Mouse (Mus musculus): Measurements from ENCODE around the gene Ins2.

DNA sequence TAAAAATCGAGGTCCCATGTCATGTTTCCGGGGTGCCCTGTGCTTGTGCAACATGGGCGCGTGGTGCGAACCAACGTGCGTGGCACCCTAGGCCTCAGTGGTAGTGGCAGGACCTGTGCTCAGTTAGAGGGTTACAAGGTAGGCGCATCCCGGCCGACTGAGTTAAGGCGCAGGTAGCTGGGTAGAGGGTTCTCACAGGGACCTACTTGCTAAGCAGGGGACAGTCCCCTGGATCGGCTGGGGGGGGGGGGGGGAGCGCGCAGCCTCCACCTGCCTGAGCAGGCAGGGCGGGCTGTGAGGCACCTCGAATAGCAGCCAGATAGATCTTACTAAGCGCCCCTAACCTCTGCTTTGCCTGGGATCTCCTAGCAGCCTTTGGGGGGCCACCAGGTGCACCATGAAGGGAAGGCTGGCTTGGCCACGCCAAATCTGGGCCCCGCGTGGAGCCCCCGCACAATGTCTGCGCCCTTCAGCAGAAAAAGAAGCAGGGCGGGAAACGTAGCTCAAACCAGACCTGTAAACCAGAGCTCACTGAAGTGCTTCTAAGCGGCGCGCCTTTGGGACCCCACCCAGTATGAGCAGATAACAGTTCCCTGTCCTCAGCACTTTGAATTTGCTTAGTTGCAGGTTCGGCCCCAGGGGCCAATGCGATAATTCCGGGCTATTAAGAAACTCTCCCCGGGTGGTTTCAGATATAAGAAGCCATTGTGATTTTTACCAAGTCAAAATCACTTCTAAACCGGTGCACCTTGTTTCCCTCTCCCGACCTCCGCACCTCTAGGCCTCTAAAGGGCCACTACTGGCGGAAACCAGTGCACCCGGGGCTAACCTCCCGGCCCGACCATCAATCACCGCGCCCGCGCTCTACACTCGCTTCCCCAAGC is 83.2 kb downstream of the Ins2 start:
- TF ChIP-seq MAFK (IDR thresholded peaks at IDR 0.05; ENCODE audit: insufficient read depth, low read depth, low read length) = no peak
- no peak for TF ChIP-seq ZNF384 (IDR thresholded peaks at IDR 0.05; ENCODE audit: low read depth, low read length)
- no peak for TF ChIP-seq CHD2 (IDR thresholded peaks at IDR 0.05; ENCODE audit: low read depth, low read length)
